Mouse (Mus musculus) stomach, embryonic 14.5 days (tissue): ENCODE data around the gene Fmo1. TPM values are rescaled to one million over a fixed set of nuclear protein-coding genes. Genes with fewer than 3 reads are reported as not detected.

Experiments used
- ATAC-seq: fragments of 200-750 bp; cut with Nextera tagmentation; 2 replicates; pipeline ENCODE4 v1.8.0; 2017; ENCODE audit warnings: low read depth, moderate TSS enrichment; ENCODE audit not compliant: insufficient number of reproducible peaks, insufficient read depth, low FRiP score
- H3K27ac ChIP-seq: fragments of 300-500 bp; sonication (generic); 2 replicates; pipeline ENCODE4 v1.5.1; 2014; ENCODE audit warnings: mild to moderate bottlenecking, low read length, moderate library complexity, mixed read lengths
- H3K27me3 ChIP-seq: fragments of 300-500 bp; sonication (generic); 2 replicates; pipeline ENCODE4 v1.6.1; 2014; ENCODE audit warnings: low read length, control low read depth, mixed read lengths; ENCODE audit not compliant: control insufficient read depth, insufficient read depth
- H3K36me3 ChIP-seq: fragments of 300-500 bp; sonication (generic); 2 replicates; pipeline ENCODE4 v1.6.1; 2014; ENCODE audit warnings: mild to moderate bottlenecking, control low read depth, low read length, moderate library complexity, mixed read lengths; ENCODE audit not compliant: control insufficient read depth, insufficient read depth
- H3K4me1 ChIP-seq: fragments of 300-500 bp; sonication (generic); 2 replicates; pipeline ENCODE4 v1.6.1; 2014; ENCODE audit warnings: low read length, control low read depth, mixed read lengths; ENCODE audit not compliant: control insufficient read depth, insufficient read depth
- H3K4me2 ChIP-seq: fragments of 300-500 bp; sonication (generic); replicated peaks from 2 replicates; pipeline ENCODE4 v1.6.1; 2014; ENCODE audit warnings: low read depth, low read length, control low read depth
- H3K4me3 ChIP-seq: fragments of 300-500 bp; sonication (generic); 2 replicates; pipeline ENCODE4 v1.5.1; 2014; ENCODE audit warnings: low read depth, low read length, control low read depth
- H3K9ac ChIP-seq: fragments of 300-500 bp; sonication (generic); replicated peaks from 2 replicates; pipeline ENCODE4 v1.6.1; 2014; ENCODE audit warnings: low read depth, mild to moderate bottlenecking, control low read depth, low read length, moderate library complexity, mixed read lengths
- H3K9me3 ChIP-seq: fragments of 300-500 bp; sonication (generic); 2 replicates; pipeline ENCODE4 v1.6.1; 2016; ENCODE audit warnings: low read depth, low read length, control low read depth; ENCODE audit not compliant: control insufficient read depth
- WGBS: fragments of 180-500 bp; shearing (Covaris S2); extraction: QIAGEN DNeasy Blood & Tissue Kit; methylation state at CpG from one replicate; pipeline ENCODE4 v1.1.7; 2014; 5-methylcytosine and 5-hydroxymethylcytosine counted together
- polyA plus RNA-seq: library from polyadenylated mRNA; unstranded; fragments of >200 nt; fragmentation: Nextera tagmentation; extraction: Ambion mirVana; gene quantifications from 2 replicates; pipeline ENCODE4 v1.2.1, GENCODE M21; 2014

Fmo1 gene
- polyA plus RNA-seq = 7.0 and 10.6 TPM in 2 replicates

GRCm38 (mm10) chr1:162866280-162866681, at the start of gene Fmo1:
Fmo1 (minus strand) TSS chr1:162866610.
- Histone ChIP-seq H3K9ac (no peak within 1 kb of the TSS), H3K4me2 (no peak within 1 kb of the TSS), H3K4me3 (no peak within 1 kb of the TSS), H3K36me3 (no peaks in the 10 kb centered on the region), H3K27me3 (no peaks in the 10 kb centered on the region), H3K9me3 (no peaks in the 10 kb centered on the region), H3K27ac (no peak within 1 kb of the TSS), H3K4me1 (no peaks in the 10 kb centered on the region)
- ATAC-seq = no peak
- WGBS = 57% methylated on average over 7 of the region's 7 CpGs

GRCm38 (mm10) chr1:162914932-162915556, 48.6 kb upstream of the Fmo1 start:
- Histone ChIP-seq H3K36me3 (no peaks in the 10 kb centered on the region), H3K4me3 (no peak overlapping the region), H3K9ac (no peak overlapping the region), H3K9me3 (no peaks in the 10 kb centered on the region), H3K4me1 (no peaks in the 10 kb centered on the region), H3K4me2 (no peak overlapping the region), H3K27me3 (no peaks in the 10 kb centered on the region), H3K27ac (no peak overlapping the region)
- no peak for ATAC-seq
- WGBS = 66% methylated on average over 4 of the region's 4 CpGs

GRCm38 (mm10) chr1:162912085-162912484, 45.7 kb upstream of the Fmo1 start:
- Histone ChIP-seq H3K4me3 (no peak overlapping the region), H3K27me3 (no peaks in the 10 kb centered on the region), H3K27ac (no peak overlapping the region), H3K9me3 (no peaks in the 10 kb centered on the region), H3K9ac (no peak overlapping the region), H3K4me1 (no peaks in the 10 kb centered on the region), H3K36me3 (no peaks in the 10 kb centered on the region), H3K4me2 (no peak overlapping the region)
- ATAC-seq = no peak

- H3K9me3 ChIP-seq = no peaks in the 10 kb centered on the region
- no peak overlapping the region for H3K4me3 ChIP-seq
- no peaks in the 10 kb centered on the region for H3K27me3 ChIP-seq
- ATAC-seq = no peak
- no peaks in the 10 kb centered on the region for H3K36me3 ChIP-seq
- H3K9ac ChIP-seq = no peak overlapping the region
- 70% methylated on average over 4 of the region's 4 CpGs for WGBS
- H3K4me2 ChIP-seq = no peak overlapping the region
- H3K4me1 ChIP-seq = no peaks in the 10 kb centered on the region
- H3K27ac ChIP-seq = no peak overlapping the region
These were observed 35.5 kb upstream of the Fmo1 start for GRCm38 (mm10) chr1:162901879-162902278.

GRCm38 (mm10) chr1:162897838-162898811, 31.7 kb upstream of the Fmo1 start, which contains the start of gene Fmo2:
Fmo2 (minus strand) TSS chr1:162898726.
- no peaks in the 10 kb centered on the region for H3K4me1 ChIP-seq
- H3K4me2 ChIP-seq = no peak within 1 kb of the TSS
- H3K27me3 ChIP-seq = no peaks in the 10 kb centered on the region
- WGBS = 68% methylated on average over 14 of the region's 14 CpGs
- H3K4me3 ChIP-seq = no peak within 1 kb of the TSS
- no peak within 1 kb of the TSS for H3K27ac ChIP-seq
- no peak for ATAC-seq
- no peaks in the 10 kb centered on the region for H3K9me3 ChIP-seq
- no peak within 1 kb of the TSS for H3K9ac ChIP-seq
- H3K36me3 ChIP-seq = no peaks in the 10 kb centered on the region

GRCm38 (mm10) chr1:162895900-162896299, 29.5 kb upstream of the Fmo1 start:
- Histone ChIP-seq H3K9me3 (no peaks in the 10 kb centered on the region), H3K4me2 (no peak overlapping the region), H3K36me3 (no peaks in the 10 kb centered on the region), H3K4me1 (0 out of 2 replicates have a peak, but pooled peaks cover 4% of the 10 kb centered on the region), H3K27ac (no peak overlapping the region), H3K27me3 (no peaks in the 10 kb centered on the region), H3K9ac (no peak overlapping the region), H3K4me3 (no peak overlapping the region)
- WGBS = 35% methylated on average over 6 of the region's 6 CpGs
- no peak for ATAC-seq

- Histone ChIP-seq H3K4me3 (no peak overlapping the region), H3K27me3 (no peaks in the 10 kb centered on the region), H3K4me1 (0 out of 2 replicates have a peak, but pooled peaks cover 4% of the 10 kb centered on the region), H3K27ac (no peak overlapping the region), H3K4me2 (no peak overlapping the region), H3K36me3 (no peaks in the 10 kb centered on the region), H3K9ac (no peak overlapping the region), H3K9me3 (no peaks in the 10 kb centered on the region)
- WGBS = 86% methylated on average over 6 of the region's 6 CpGs
- ATAC-seq = no peak
These were observed 26.6 kb upstream of the Fmo1 start for GRCm38 (mm10) chr1:162893014-162893413.

- Histone ChIP-seq H3K4me2 (no peak overlapping the region), H3K4me1 (0 out of 2 replicates have a peak, but pooled peaks cover 4% of the 10 kb centered on the region), H3K9ac (no peak overlapping the region), H3K9me3 (no peaks in the 10 kb centered on the region), H3K27ac (no peak overlapping the region), H3K27me3 (no peaks in the 10 kb centered on the region), H3K4me3 (no peak overlapping the region), H3K36me3 (no peaks in the 10 kb centered on the region)
- 38% methylated on average over 6 of the region's 6 CpGs for WGBS
- no peak for ATAC-seq
These were observed 25.6 kb upstream of the Fmo1 start for GRCm38 (mm10) chr1:162891980-162892451.
